Mouse (Mus musculus) neural tube, embryonic 11.5 days (tissue): ENCODE results near the gene Ngp. TPM values are rescaled to one million over a fixed set of nuclear protein-coding genes. Genes with fewer than 3 reads are reported as not detected.
"Not testable (repeated sequence)": the region's sequence is repeated elsewhere in the genome, so short reads cannot be mapped to it uniquely, and the experiment has no call there.

Experiments used
- ATAC-seq: fragments of 200-750 bp; cut with Nextera tagmentation; 2 replicates; pipeline ENCODE4 v1.8.0; 2017; ENCODE audit warnings: moderate number of reproducible peaks, mild to moderate bottlenecking, moderate TSS enrichment, moderate library complexity; ENCODE audit not compliant: insufficient read depth, low FRiP score, low TSS enrichment
- DNase-seq: peaks from one replicate; pipeline ENCODE4 v3.0.0-alpha.2; 2015; ENCODE audit warnings: low spot score
- H3K27ac ChIP-seq: fragments of 300-500 bp; sonication (generic); 2 replicates; pipeline ENCODE4 v1.5.1; 2014; ENCODE audit warnings: low read depth, mild to moderate bottlenecking, low read length
- H3K27me3 ChIP-seq: fragments of 300-500 bp; sonication (generic); 2 replicates; pipeline ENCODE4 v1.6.1; 2014; ENCODE audit warnings: mild to moderate bottlenecking, low read length, mixed read lengths; ENCODE audit not compliant: control insufficient read depth, insufficient read depth
- H3K36me3 ChIP-seq: fragments of 300-500 bp; sonication (generic); 2 replicates; pipeline ENCODE4 v1.6.1; 2014; ENCODE audit warnings: mild to moderate bottlenecking, low read length, moderate library complexity, mixed read lengths; ENCODE audit not compliant: control insufficient read depth, insufficient read depth
- H3K4me1 ChIP-seq: fragments of 300-500 bp; sonication (generic); 2 replicates; pipeline ENCODE4 v1.6.1; 2014; ENCODE audit warnings: low read length, mixed read lengths; ENCODE audit not compliant: control insufficient read depth, insufficient read depth
- H3K4me2 ChIP-seq: fragments of 300-500 bp; sonication (generic); 2 replicates; pipeline ENCODE4 v1.6.1; 2014; ENCODE audit warnings: low read depth, mild to moderate bottlenecking, moderate library complexity
- H3K4me3 ChIP-seq: fragments of 300-500 bp; sonication (generic); 2 replicates; pipeline ENCODE4 v1.5.1; 2014; ENCODE audit warnings: low read depth, low read length
- H3K9ac ChIP-seq: fragments of 300-500 bp; sonication (generic); 2 replicates; pipeline ENCODE4 v1.6.1; 2014; ENCODE audit warnings: mild to moderate bottlenecking, low read length
- H3K9me3 ChIP-seq: fragments of 300-500 bp; sonication (generic); 2 replicates; pipeline ENCODE4 v1.6.1; 2016; ENCODE audit warnings: low read length; ENCODE audit not compliant: control insufficient read depth
- WGBS: fragments of 180-500 bp; shearing (Covaris S2); extraction: QIAGEN DNeasy Blood & Tissue Kit; methylation state at CpG from one replicate; pipeline ENCODE4 v1.1.7; 2014; 5-methylcytosine and 5-hydroxymethylcytosine counted together
- polyA plus RNA-seq: library from polyadenylated mRNA; unstranded; fragments of >200 nt; fragmentation: Nextera tagmentation; extraction: Ambion mirVana; gene quantifications from 2 replicates; pipeline ENCODE4 v1.2.1, GENCODE M21; 2014

Ngp gene
- polyA plus RNA-seq = 0.78 and 0.88 TPM in 2 replicates

- H3K4me2 ChIP-seq = no peak within 1 kb of the TSS
- DNase-seq (no peak), ATAC-seq (no peak)
- H3K4me3 ChIP-seq = no peak within 1 kb of the TSS
- 90% methylated on average over 12 of the region's 12 CpGs for WGBS
- H3K9me3 ChIP-seq = no peaks in the 10 kb centered on the region
- no peaks in the 10 kb centered on the region for H3K4me1 ChIP-seq
- no peaks in the 10 kb centered on the region for H3K27me3 ChIP-seq
- no peaks in the 10 kb centered on the region for H3K36me3 ChIP-seq
- H3K27ac ChIP-seq = no peak within 1 kb of the TSS
- H3K9ac ChIP-seq = no peak within 1 kb of the TSS
These were observed at the start of gene Ngp for GRCm38 (mm10) chr9:110419511-110420112. Ngp (plus strand) TSS chr9:110419747.

DNA sequence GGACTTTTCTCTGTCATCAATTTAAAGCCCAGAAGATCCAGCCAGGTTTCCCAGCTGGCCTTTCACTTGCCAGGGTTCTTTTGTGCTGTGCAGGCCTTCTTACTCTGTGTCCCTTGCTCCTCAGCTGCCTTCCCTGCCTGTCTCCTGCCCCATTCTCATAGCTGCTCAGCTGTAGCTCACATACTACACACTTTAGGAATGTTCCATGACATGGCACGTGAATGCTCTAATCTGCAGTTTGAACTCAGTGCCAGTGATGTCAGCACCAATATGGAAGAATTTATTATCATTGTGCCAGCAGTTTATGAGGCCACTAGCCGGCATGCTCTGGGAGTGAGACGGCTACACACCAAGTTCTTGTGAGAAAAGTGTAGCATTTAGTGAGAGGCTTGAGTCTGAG, 49.7 kb upstream of the Ngp start:
- Histone ChIP-seq H3K9me3 (no peaks in the 10 kb centered on the region), H3K4me3 (no peak overlapping the region), H3K36me3 (peaks cover 2% of the 10 kb centered on the region; the same call in 1 of the 2 replicates), H3K4me1 (no peaks in the 10 kb centered on the region), H3K4me2 (no peak overlapping the region), H3K27me3 (no peaks in the 10 kb centered on the region), H3K27ac (no peak overlapping the region), H3K9ac (no peak overlapping the region)
- 88% methylated on average over 3 of the region's 3 CpGs for WGBS
- ATAC-seq = no peak
- no peak for DNase-seq

- DNase-seq = no peak
- H3K27ac ChIP-seq = no peak overlapping the region
- whole genome bisulfite sequencing = 93% methylated on average over 13 of the region's 13 CpGs
- no peaks in the 10 kb centered on the region for H3K9me3 ChIP-seq
- H3K4me2 ChIP-seq = no peak overlapping the region
- H3K27me3 ChIP-seq = no peaks in the 10 kb centered on the region
- no peak for ATAC-seq
- no peak overlapping the region for H3K4me3 ChIP-seq
- no peak overlapping the region for H3K9ac ChIP-seq
- H3K4me1 ChIP-seq = no peaks in the 10 kb centered on the region
- H3K36me3 ChIP-seq = peaks cover 6% of the 10 kb centered on the region
These were observed 45.7 kb upstream of the Ngp start for GRCm38 (mm10) chr9:110373871-110374270.

GRCm38 (mm10) chr9:110375668-110376067, 43.9 kb upstream of the Ngp start:
- Histone ChIP-seq H3K36me3 (peaks cover 6% of the 10 kb centered on the region), H3K9ac (no peak overlapping the region), H3K27ac (no peak overlapping the region), H3K27me3 (no peaks in the 10 kb centered on the region), H3K4me3 (no peak overlapping the region), H3K4me1 (no peaks in the 10 kb centered on the region), H3K9me3 (no peaks in the 10 kb centered on the region), H3K4me2 (no peak overlapping the region)
- ATAC-seq = no peak
- 93% methylated on average over 3 of the region's 3 CpGs for WGBS
- DNase-seq = no peak

DNA sequence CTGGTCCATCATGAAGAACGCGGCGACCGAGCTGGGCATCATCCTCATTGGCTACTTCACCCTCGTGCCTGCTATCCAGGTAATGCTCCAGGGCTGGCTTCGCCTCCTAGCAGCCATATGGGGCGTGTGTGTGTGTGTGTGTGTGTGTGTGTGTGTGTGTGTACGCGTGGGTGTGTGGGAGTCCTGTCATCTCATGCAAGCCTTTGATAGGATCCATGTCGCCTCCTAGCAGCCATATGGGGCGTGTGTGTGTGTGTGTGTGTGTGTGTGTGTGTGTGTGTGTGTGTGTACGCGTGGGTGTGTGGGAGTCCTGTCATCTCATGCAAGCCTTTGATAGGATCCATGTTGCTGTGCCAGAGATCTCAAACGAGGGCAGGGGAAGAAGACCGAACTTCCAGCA, 41.9 kb upstream of the Ngp start:
- DNase-seq, H3K4me3 ChIP-seq, H3K4me2 ChIP-seq, H3K4me1 ChIP-seq, H3K9ac ChIP-seq, ATAC-seq, H3K36me3 ChIP-seq, H3K27ac ChIP-seq, H3K9me3 ChIP-seq, H3K27me3 ChIP-seq: not testable (repeated sequence)
- WGBS = 93% methylated on average over 15 of the region's 15 CpGs

- no peak for ATAC-seq
- no peak overlapping the region for H3K4me3 ChIP-seq
- H3K27me3 ChIP-seq = no peaks in the 10 kb centered on the region
- H3K9ac ChIP-seq = no peak overlapping the region
- H3K4me2 ChIP-seq = no peak overlapping the region
- no peaks in the 10 kb centered on the region for H3K4me1 ChIP-seq
- no peak for DNase-seq
- no peaks in the 10 kb centered on the region for H3K9me3 ChIP-seq
- H3K27ac ChIP-seq = no peak overlapping the region
- WGBS = 89% methylated on average over 8 of the region's 8 CpGs
- peaks cover 14% of the 10 kb centered on the region for H3K36me3 ChIP-seq
These were observed 40.2 kb upstream of the Ngp start for GRCm38 (mm10) chr9:110379361-110379760.

- DNase-seq = no peak
- Histone ChIP-seq H3K9ac (no peak overlapping the region), H3K36me3 (peaks cover 23% of the 10 kb centered on the region), H3K27me3 (no peaks in the 10 kb centered on the region), H3K9me3 (no peaks in the 10 kb centered on the region), H3K4me2 (no peak overlapping the region), H3K27ac (no peak overlapping the region), H3K4me3 (no peak overlapping the region), H3K4me1 (no peaks in the 10 kb centered on the region)
- no peak for ATAC-seq
- WGBS = 48% methylated on average over 21 of the region's 21 CpGs
These were observed 38.9 kb upstream of the Ngp start for GRCm38 (mm10) chr9:110380662-110381061.

DNA sequence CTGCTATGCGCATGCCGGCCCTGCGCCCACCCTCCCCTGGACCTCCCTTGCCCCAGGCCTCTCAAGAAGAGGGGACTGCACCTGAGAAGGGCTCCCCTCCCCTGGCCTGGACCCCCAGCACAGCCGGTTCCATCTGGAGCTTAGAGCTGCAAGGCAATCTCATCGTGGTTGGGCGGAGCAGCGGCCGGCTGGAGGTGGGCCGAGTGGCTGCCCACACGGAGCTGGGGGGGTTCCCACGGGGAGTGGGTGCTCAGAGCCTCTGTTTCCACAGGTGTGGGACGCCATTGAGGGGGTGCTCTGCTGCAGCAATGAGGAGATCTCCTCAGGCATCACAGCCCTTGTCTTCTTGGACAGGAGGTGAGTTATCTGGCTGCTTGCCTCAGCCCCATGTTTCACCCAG, 38.3 kb upstream of the Ngp start:
- H3K27ac ChIP-seq = no peak overlapping the region
- 89% methylated on average over 12 of the region's 12 CpGs for WGBS
- no peak overlapping the region for H3K4me3 ChIP-seq
- no peaks in the 10 kb centered on the region for H3K4me1 ChIP-seq
- no peak overlapping the region for H3K4me2 ChIP-seq
- H3K9me3 ChIP-seq = no peaks in the 10 kb centered on the region
- H3K9ac ChIP-seq = no peak overlapping the region
- H3K27me3 ChIP-seq = no peaks in the 10 kb centered on the region
- peaks cover 26% of the 10 kb centered on the region for H3K36me3 ChIP-seq
- no peak for ATAC-seq
- no peak for DNase-seq

- Histone ChIP-seq H3K4me1 (no peaks in the 10 kb centered on the region), H3K9ac (no peak overlapping the region)
These were observed 35.1 kb upstream of the Ngp start for GRCm38 (mm10) chr9:110384369-110384929.

More at GRCm38 (mm10) chr9:110384369-110384929, 35.1 kb upstream of the Ngp start:
- Histone ChIP-seq H3K27me3 (no peaks in the 10 kb centered on the region), H3K36me3 (peaks cover 44% of the 10 kb centered on the region), H3K9me3 (no peaks in the 10 kb centered on the region), H3K27ac (no peak overlapping the region), H3K4me3 (no peak overlapping the region), H3K4me2 (no peak overlapping the region)
- no peak for ATAC-seq
- 87% methylated on average over 7 of the region's 7 CpGs for WGBS
- DNase-seq = no peak
